Mouse (Mus musculus) CD4-positive, CD25-positive, alpha-beta regulatory T cell (primary cell): Measurements from ENCODE around the gene Habp4. TPM values are rescaled to one million over a fixed set of nuclear protein-coding genes. Genes with fewer than 3 reads are reported as not detected.

Source experiments
- polyA plus RNA-seq: library from polyadenylated mRNA; unstranded; fragments of 100-300 nt; shearing (Covaris generic); gene quantifications from one replicate; pipeline ENCODE4 v1.2.1, GENCODE M21; 2017

The Habp4 gene
- 35.7 TPM for polyA plus RNA-seq

DNA sequence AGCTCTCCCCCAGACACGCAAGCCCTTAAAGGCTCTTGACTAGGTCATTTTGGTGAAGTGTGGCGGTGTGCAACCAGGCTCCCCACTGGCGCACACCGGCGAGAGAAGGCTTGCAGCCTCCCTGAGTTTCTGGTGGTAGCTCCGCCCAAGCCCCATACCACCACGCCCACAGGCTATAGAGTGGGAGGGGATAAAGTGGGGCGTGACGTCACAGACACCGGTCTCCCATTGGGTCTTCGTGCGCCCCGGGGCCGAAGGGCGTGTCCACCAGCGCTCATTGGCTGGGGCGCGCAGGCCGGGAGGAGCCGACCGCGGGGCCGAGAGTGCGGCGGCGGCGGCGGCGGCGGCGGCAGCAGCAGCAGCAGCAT, at the start of gene Habp4:
TSS of gene Habp4 (plus strand) at position 277 of the 368 bp plus-strand sequence.

DNA sequence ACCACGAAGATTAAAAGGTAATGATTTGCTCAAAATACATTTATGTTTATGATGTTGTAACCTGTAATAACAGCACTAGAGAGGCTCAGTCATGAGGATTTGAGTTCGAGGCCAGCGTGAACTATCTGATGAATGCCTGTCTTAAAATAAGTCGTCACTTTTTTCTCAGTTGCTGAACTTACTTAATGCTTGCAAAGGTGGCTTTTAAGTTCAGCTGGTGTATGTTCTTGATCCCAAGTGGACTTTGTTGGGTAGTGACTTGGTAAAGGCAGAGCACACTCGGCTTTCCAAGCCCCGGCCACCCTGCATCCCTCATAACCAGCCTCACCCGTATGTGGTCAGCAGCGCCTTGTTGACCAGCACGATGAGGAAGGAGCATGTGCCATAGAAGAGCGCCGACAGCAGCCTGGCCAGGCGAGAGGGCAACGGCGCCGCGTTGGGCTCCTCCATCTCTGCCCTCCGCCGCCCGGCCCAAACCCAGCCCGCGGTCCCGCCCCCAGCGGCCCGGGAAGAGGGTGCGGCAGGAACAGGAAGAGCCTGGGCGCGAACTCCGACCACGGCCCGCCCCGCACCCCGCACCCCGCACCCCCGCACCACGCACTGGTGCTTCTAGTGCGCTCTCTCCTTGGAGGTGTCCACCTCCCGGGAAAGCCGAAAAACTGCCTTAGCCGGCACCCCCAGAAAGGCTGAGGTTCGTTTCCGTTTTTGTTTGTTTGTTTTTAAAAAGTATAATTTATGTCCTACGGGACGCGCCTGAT, 32.6 kb upstream of the Habp4 start, which contains the start of gene Slc35d2:
TSS of gene Slc35d2 (minus strand) at position 511 of the 758 bp plus-strand sequence.

DNA sequence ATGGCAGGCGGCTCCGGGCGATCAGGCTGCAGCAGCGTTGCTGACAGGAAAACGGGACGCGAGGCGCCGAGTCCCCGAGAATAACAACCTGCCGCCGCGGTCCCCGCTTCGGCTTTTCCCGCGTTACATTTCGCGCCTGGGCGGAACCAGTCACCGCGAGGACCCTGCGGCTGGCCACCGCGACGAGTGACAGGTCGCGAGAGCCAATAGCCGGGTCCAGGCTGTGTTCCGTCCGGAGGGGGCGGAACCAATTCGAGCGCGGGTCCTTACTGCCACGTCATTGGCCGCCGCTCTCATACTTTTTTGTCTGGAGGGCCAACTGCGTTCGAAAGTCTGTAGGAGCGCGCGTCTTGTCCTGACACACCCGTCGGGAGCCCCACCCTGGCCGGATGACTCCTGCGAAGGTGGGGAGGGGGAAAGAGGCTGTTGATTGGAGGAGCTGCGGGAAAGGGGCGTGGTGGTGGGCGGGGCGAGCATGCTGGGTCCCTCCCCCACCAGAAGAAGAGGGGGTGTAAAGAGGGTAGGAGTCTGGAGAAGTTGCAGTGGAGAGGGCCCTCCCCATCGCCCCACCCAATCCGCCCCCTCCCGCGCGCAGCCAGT, 8.4 kb upstream of the Habp4 start, which contains the start of gene Zfp367:
TSS of gene Zfp367 (minus strand) at position 120 of the 600 bp plus-strand sequence.

Other genes starting within 250 kb of the Habp4 start
- not detected for gene Hsd17b3, start 72.6 kb upstream of the Habp4 start, polyA plus RNA-seq
- gene Slc35d2, start 32.5 kb upstream of the Habp4 start, polyA plus RNA-seq, result 31.8 TPM
- gene Zfp367, start 8.6 kb upstream of the Habp4 start, polyA plus RNA-seq, result 8.6 TPM
- gene Cdc14b, start 113.5 kb downstream of the Habp4 start, polyA plus RNA-seq, result 6.1 TPM
- 36.2 TPM for gene Aaed1, start 150.9 kb downstream of the Habp4 start, polyA plus RNA-seq
- gene Ctsl, start 209.1 kb downstream of the Habp4 start, polyA plus RNA-seq, result 9.4 TPM